Mouse (Mus musculus) myocyte (in vitro differentiated cells): ENCODE results near the gene Wdr66.

Source experiments
- E2F4 ChIP-seq: IDR thresholded peaks from one replicate; pipeline ENCODE4 v1.6.1; 2011; ENCODE audit warnings: mild to moderate bottlenecking, control low read depth, moderate library complexity; ENCODE audit not compliant: insufficient read depth
- MAX ChIP-seq: IDR thresholded peaks from one replicate; pipeline ENCODE4 v1.6.1; 2011; ENCODE audit warnings: low read depth, mild to moderate bottlenecking, control low read depth
- POLR2A ChIP-seq: IDR thresholded peaks from one replicate; pipeline ENCODE4 v1.6.1; 2011; ENCODE audit warnings: low read depth, mild to moderate bottlenecking, control low read depth, moderate library complexity; ENCODE audit not compliant: insufficient read length
- POLR2AphosphoS2 ChIP-seq: IDR thresholded peaks from one replicate; pipeline ENCODE4 v1.6.1; 2011; ENCODE audit warnings: low read depth, control low read depth; ENCODE audit not compliant: insufficient read length
- TCF12 ChIP-seq: IDR thresholded peaks from one replicate; pipeline ENCODE4 v1.6.1; 2011; ENCODE audit warnings: mild to moderate bottlenecking, control low read depth; ENCODE audit not compliant: poor library complexity, insufficient read depth, severe bottlenecking
- USF1 ChIP-seq: IDR thresholded peaks from one replicate; pipeline ENCODE4 v1.6.1; 2011; ENCODE audit warnings: low read depth, mild to moderate bottlenecking, control low read depth, moderate library complexity

- TF ChIP-seq MAX (no peak), TCF12 (no peak), POLR2A (no peak), USF1 (no peak), E2F4 (no peak), POLR2AphosphoS2 (no peak)
Observed at GRCm38 (mm10) chr5:123266909-123267308, 15.0 kb downstream of the Wdr66 start.
